Mouse (Mus musculus): ENCODE measurements around the gene Ppil1. TPM values are rescaled to one million over a fixed set of nuclear protein-coding genes. Genes with fewer than 3 reads are reported as not detected.
A peak's percentile ranks its signal among the peaks of the same experiment; 100 is the strongest.

The Ppil1 gene
- polyA plus RNA-seq, 1 experiment from 2014 or later: 112 TPM

DNA sequence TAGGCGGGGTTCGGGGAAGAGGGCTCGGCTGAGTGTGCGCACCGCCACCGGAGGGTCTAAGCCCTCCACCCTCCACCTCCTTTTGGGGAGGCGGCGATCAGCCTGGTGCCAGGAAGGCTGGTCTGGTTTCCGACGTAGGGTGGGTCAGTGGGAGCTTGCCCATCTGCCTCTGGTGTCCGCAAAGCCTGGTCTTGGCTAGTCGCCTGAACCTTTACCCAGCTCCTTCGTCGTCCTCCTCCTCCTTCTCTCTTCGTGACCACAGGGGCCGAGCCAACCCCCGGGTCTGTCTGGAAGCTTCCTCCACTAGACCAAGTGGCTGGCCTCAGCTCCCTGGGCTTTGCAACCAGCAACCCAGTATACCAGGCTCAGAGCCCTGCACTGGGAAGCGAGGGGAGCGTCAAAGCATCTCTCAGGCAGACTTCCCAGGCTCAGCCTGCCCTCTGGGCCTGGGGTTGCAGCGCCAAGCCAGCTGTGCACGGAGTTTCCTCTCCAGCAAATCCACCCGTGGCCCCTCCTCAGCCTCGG, 25.5 kb downstream of the Ppil1 start:
- Histone ChIP-seq H3K36me3 (ENCODE audit: control insufficient read depth, insufficient read depth, low read length) (no peaks in the 10 kb centered on the region), H3K27ac (replicated peaks; ENCODE audit: low read depth, low read length) (peak overlapping the region; percentile 52), H3K9me3 (ENCODE audit: control insufficient read depth, low read length) (no peaks in the 10 kb centered on the region), H3K4me1 (ENCODE audit: control insufficient read depth, insufficient read depth, low read length) (peaks cover 23% of the 10 kb centered on the region; the same call in 1 of the 2 replicates), H3K4me3 (replicated peaks; ENCODE audit: low read depth, low read length) (peak overlapping the region; percentile 57), H3K4me2 (ENCODE audit: low read length) (peak overlapping the region; percentile 99), H3K27me3 (ENCODE audit: control insufficient read depth, insufficient read depth, low read length) (peaks cover 3% of the 10 kb centered on the region; the same call in 1 of the 2 replicates), H3K9ac (replicated peaks; ENCODE audit: low read length) (peak overlapping the region; percentile 66)
- ATAC-seq (ENCODE audit: low FRiP score, low TSS enrichment) (peak; percentile 29; the same call in 1 of the 2 replicates), DNase-seq (peak; percentile 54)
- 1% methylated on average over 23 of the region's 23 CpGs for WGBS

- peak; percentile 73 for DNase-seq
- Histone ChIP-seq H3K4me1 (ENCODE audit: control insufficient read depth, insufficient read depth, low read length) (peaks cover 18% of the 10 kb centered on the region; the same call in 1 of the 2 replicates), H3K4me3 (replicated peaks; ENCODE audit: low read depth, low read length) (peak within 1 kb of the TSS; percentile 57), H3K27me3 (ENCODE audit: control insufficient read depth, insufficient read depth, low read length) (peaks cover 3% of the 10 kb centered on the region; the same call in 1 of the 2 replicates), H3K9me3 (ENCODE audit: control insufficient read depth, low read length) (no peaks in the 10 kb centered on the region), H3K9ac (replicated peaks; ENCODE audit: low read length) (peak within 1 kb of the TSS; percentile 66), H3K36me3 (ENCODE audit: control insufficient read depth, insufficient read depth, low read length) (no peaks in the 10 kb centered on the region), H3K4me2 (ENCODE audit: low read length) (peak within 1 kb of the TSS; percentile 99), H3K27ac (replicated peaks; ENCODE audit: low read depth, low read length) (peak within 1 kb of the TSS; percentile 52)
- ATAC-seq (ENCODE audit: low FRiP score, low TSS enrichment): peak; percentile 58
- under 1% methylated on average over 63 of the region's 73 CpGs for WGBS
These were observed 26.1 kb downstream of the Ppil1 start, which contains the start of gene Cpne5 for GRCm38 (mm10) chr17:29237772-29238420. Gene Cpne5, minus strand, starts transcription at chr17:29238167.

GRCm38 (mm10) chr17:29237267-29237771, 26.7 kb downstream of the Ppil1 start:
- Histone ChIP-seq H3K27me3 (ENCODE audit: control insufficient read depth, insufficient read depth, low read length) (peaks cover 3% of the 10 kb centered on the region; the same call in 1 of the 2 replicates), H3K4me2 (ENCODE audit: low read length) (peak overlapping the region; percentile 99), H3K4me1 (ENCODE audit: control insufficient read depth, insufficient read depth, low read length) (peaks cover 15% of the 10 kb centered on the region; the same call in 1 of the 2 replicates), H3K27ac (replicated peaks; ENCODE audit: low read depth, low read length) (peak overlapping the region; percentile 52; the same call in 1 of the 2 replicates), H3K4me3 (replicated peaks; ENCODE audit: low read depth, low read length) (peak overlapping the region; percentile 57), H3K9ac (replicated peaks; ENCODE audit: low read length) (peak overlapping the region; percentile 66), H3K9me3 (ENCODE audit: control insufficient read depth, low read length) (no peaks in the 10 kb centered on the region), H3K36me3 (ENCODE audit: control insufficient read depth, insufficient read depth, low read length) (no peaks in the 10 kb centered on the region)
- ATAC-seq (ENCODE audit: low FRiP score, low TSS enrichment): no peak
- DNase-seq: peak; percentile 62
- WGBS: under 1% methylated on average over 32 of the region's 32 CpGs

GRCm38 (mm10) chr17:29236111-29236510, 27.9 kb downstream of the Ppil1 start:
- Histone ChIP-seq H3K36me3 (ENCODE audit: control insufficient read depth, insufficient read depth, low read length) (no peaks in the 10 kb centered on the region), H3K27me3 (ENCODE audit: control insufficient read depth, insufficient read depth, low read length) (peaks cover 3% of the 10 kb centered on the region; the same call in 1 of the 2 replicates), H3K4me2 (ENCODE audit: low read length) (0 out of 2 replicates have a peak overlapping the region, but pooled peaks have one; percentile 3), H3K27ac (replicated peaks; ENCODE audit: low read depth, low read length) (no peak overlapping the region), H3K4me3 (replicated peaks; ENCODE audit: low read depth, low read length) (no peak overlapping the region), H3K9me3 (ENCODE audit: control insufficient read depth, low read length) (no peaks in the 10 kb centered on the region), H3K9ac (replicated peaks; ENCODE audit: low read length) (no peak overlapping the region), H3K4me1 (ENCODE audit: control insufficient read depth, insufficient read depth, low read length) (peaks cover 15% of the 10 kb centered on the region; the same call in 1 of the 2 replicates)
- 65% methylated on average over 7 of the region's 7 CpGs for WGBS
- ATAC-seq (ENCODE audit: low FRiP score, low TSS enrichment): no peak
- no peak for DNase-seq

DNA sequence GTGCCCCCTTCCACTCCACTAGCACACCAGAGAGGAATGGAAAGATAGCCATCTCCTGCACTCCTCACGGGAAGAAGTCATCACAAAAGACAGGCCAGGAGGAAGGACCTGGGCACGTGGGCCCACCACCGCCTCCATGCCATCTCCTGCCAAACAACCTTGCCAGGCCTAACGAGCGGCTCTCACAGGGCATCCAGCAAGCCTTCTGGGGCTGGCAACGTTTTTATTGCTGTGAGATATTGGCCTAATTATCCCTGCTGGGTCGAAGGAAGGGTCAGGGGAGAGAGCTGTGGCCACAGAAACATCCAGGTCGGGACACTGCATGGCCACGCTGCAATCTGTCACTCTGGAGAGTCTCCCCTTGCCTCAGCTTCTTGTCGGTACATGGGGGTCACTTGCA, 32.9 kb downstream of the Ppil1 start:
- DNase-seq (no peak), ATAC-seq (ENCODE audit: low FRiP score, low TSS enrichment) (no peak)
- Histone ChIP-seq H3K9me3 (ENCODE audit: control insufficient read depth, low read length) (no peaks in the 10 kb centered on the region), H3K4me3 (replicated peaks; ENCODE audit: low read depth, low read length) (no peak overlapping the region), H3K36me3 (ENCODE audit: control insufficient read depth, insufficient read depth, low read length) (no peaks in the 10 kb centered on the region), H3K9ac (replicated peaks; ENCODE audit: low read length) (no peak overlapping the region), H3K27ac (replicated peaks; ENCODE audit: low read depth, low read length) (no peak overlapping the region), H3K4me1 (ENCODE audit: control insufficient read depth, insufficient read depth, low read length) (no peaks in the 10 kb centered on the region), H3K27me3 (ENCODE audit: control insufficient read depth, insufficient read depth, low read length) (no peaks in the 10 kb centered on the region), H3K4me2 (ENCODE audit: low read length) (no peak overlapping the region)
- 87% methylated on average over 10 of the region's 10 CpGs for WGBS

GRCm38 (mm10) chr17:29220631-29221030, 43.4 kb downstream of the Ppil1 start:
- 52% methylated on average over 14 of the region's 14 CpGs for WGBS
- Histone ChIP-seq H3K9ac (replicated peaks; ENCODE audit: low read length) (no peak overlapping the region), H3K4me1 (ENCODE audit: control insufficient read depth, insufficient read depth, low read length) (peaks cover 9% of the 10 kb centered on the region), H3K9me3 (ENCODE audit: control insufficient read depth, low read length) (no peaks in the 10 kb centered on the region), H3K27ac (replicated peaks; ENCODE audit: low read depth, low read length) (no peak overlapping the region), H3K4me3 (replicated peaks; ENCODE audit: low read depth, low read length) (no peak overlapping the region), H3K27me3 (ENCODE audit: control insufficient read depth, insufficient read depth, low read length) (no peaks in the 10 kb centered on the region), H3K4me2 (ENCODE audit: low read length) (no peak overlapping the region), H3K36me3 (ENCODE audit: control insufficient read depth, insufficient read depth, low read length) (no peaks in the 10 kb centered on the region)
- DNase-seq (peak; percentile 38), ATAC-seq (ENCODE audit: low FRiP score, low TSS enrichment) (no peak)

DNA sequence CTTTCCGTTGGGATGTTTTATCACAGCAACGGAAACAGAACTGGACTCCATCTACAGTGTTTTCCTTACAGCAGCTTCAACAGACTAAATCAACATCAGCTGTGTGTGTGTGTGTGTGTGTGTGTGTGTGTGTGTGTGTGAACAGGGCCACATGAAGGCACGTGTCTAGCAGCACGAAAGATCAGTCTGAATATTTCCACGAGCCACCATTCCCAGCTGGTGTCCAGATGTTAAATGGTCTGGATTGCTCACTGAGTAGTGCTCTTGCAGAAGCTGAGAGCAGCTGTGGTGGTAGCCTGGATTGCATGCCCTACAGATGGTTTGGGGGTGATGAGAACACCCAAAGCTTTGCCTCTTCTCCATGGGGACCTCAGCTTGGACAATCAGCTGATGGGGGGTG, 46.0 kb downstream of the Ppil1 start:
- Histone ChIP-seq H3K9me3 (ENCODE audit: control insufficient read depth, low read length) (no peaks in the 10 kb centered on the region), H3K27ac (replicated peaks; ENCODE audit: low read depth, low read length) (no peak overlapping the region), H3K36me3 (ENCODE audit: control insufficient read depth, insufficient read depth, low read length) (no peaks in the 10 kb centered on the region), H3K4me3 (replicated peaks; ENCODE audit: low read depth, low read length) (no peak overlapping the region), H3K4me1 (ENCODE audit: control insufficient read depth, insufficient read depth, low read length) (peaks cover 36% of the 10 kb centered on the region), H3K9ac (replicated peaks; ENCODE audit: low read length) (no peak overlapping the region), H3K4me2 (ENCODE audit: low read length) (no peak overlapping the region), H3K27me3 (ENCODE audit: control insufficient read depth, insufficient read depth, low read length) (no peaks in the 10 kb centered on the region)
- no peak for DNase-seq
- no peak for ATAC-seq (ENCODE audit: low FRiP score, low TSS enrichment)
- 80% methylated on average over 5 of the region's 5 CpGs for WGBS

GRCm38 (mm10) chr17:29216078-29216477, 47.9 kb downstream of the Ppil1 start:
- Histone ChIP-seq H3K4me2 (ENCODE audit: low read length) (no peak overlapping the region), H3K27ac (replicated peaks; ENCODE audit: low read depth, low read length) (no peak overlapping the region), H3K27me3 (ENCODE audit: control insufficient read depth, insufficient read depth, low read length) (no peaks in the 10 kb centered on the region), H3K9me3 (ENCODE audit: control insufficient read depth, low read length) (no peaks in the 10 kb centered on the region), H3K4me1 (ENCODE audit: control insufficient read depth, insufficient read depth, low read length) (peaks cover 39% of the 10 kb centered on the region), H3K36me3 (ENCODE audit: control insufficient read depth, insufficient read depth, low read length) (no peaks in the 10 kb centered on the region), H3K4me3 (replicated peaks; ENCODE audit: low read depth, low read length) (no peak overlapping the region), H3K9ac (replicated peaks; ENCODE audit: low read length) (no peak overlapping the region)
- 65% methylated on average over 7 of the region's 7 CpGs for WGBS
- ATAC-seq (ENCODE audit: low FRiP score, low TSS enrichment) (no peak), DNase-seq (no peak)
